Mouse (Mus musculus) hindbrain, postnatal 0 days (tissue): ENCODE data around the gene Sh3gl1. TPM values are rescaled to one million over a fixed set of nuclear protein-coding genes. Genes with fewer than 3 reads are reported as not detected.

ENCODE experiments used
- ATAC-seq: fragments of 200-750 bp; cut with Nextera tagmentation; 2 replicates; pipeline ENCODE4 v1.8.0; 2017; ENCODE audit warnings: mild to moderate bottlenecking, moderate TSS enrichment, moderate library complexity
- DNase-seq: peaks from one replicate; pipeline ENCODE4 v3.0.0-alpha.2; 2015; ENCODE audit warnings: low spot score
- H3K27ac ChIP-seq: fragments of 300-500 bp; sonication (generic); 2 replicates; pipeline ENCODE4 v1.5.1; 2014; ENCODE audit warnings: mild to moderate bottlenecking
- H3K27me3 ChIP-seq: fragments of 300-500 bp; sonication (generic); 2 replicates; pipeline ENCODE4 v1.6.1; 2014; ENCODE audit warnings: low read length, mixed read lengths; ENCODE audit not compliant: insufficient read depth
- H3K36me3 ChIP-seq: fragments of 300-500 bp; sonication (generic); 2 replicates; pipeline ENCODE4 v1.6.1; 2014; ENCODE audit warnings: low read length, mixed read lengths; ENCODE audit not compliant: insufficient read depth
- H3K4me1 ChIP-seq: fragments of 300-500 bp; sonication (generic); 2 replicates; pipeline ENCODE4 v1.6.1; 2014; ENCODE audit warnings: antibody characterized with exemption, low read length, mixed read lengths; ENCODE audit not compliant: insufficient read depth
- H3K4me2 ChIP-seq: fragments of 300-500 bp; sonication (generic); 2 replicates; pipeline ENCODE4 v1.6.1; 2014; ENCODE audit warnings: low read depth, mild to moderate bottlenecking, low read length, moderate library complexity, mixed read lengths
- H3K4me3 ChIP-seq: fragments of 300-500 bp; sonication (generic); 2 replicates; pipeline ENCODE4 v1.5.1; 2014; ENCODE audit warnings: low read length
- H3K9ac ChIP-seq: fragments of 300-500 bp; sonication (generic); replicated peaks from 2 replicates; pipeline ENCODE4 v1.6.1; 2014; ENCODE audit warnings: mild to moderate bottlenecking, low read length, moderate library complexity, mixed read lengths
- H3K9me3 ChIP-seq: fragments of 300-500 bp; sonication (generic); 2 replicates; pipeline ENCODE4 v1.6.1; 2016; ENCODE audit warnings: low read length, mixed read lengths
- CTCF ChIP-seq: IDR thresholded peaks from 2 replicates; pipeline ENCODE4 v1.5.1; 2016; ENCODE audit warnings: antibody characterized with exemption, control low read depth, low read depth
- WGBS: fragments of 180-500 bp; shearing (Covaris S2); extraction: QIAGEN DNeasy Blood & Tissue Kit; methylation state at CpG from one replicate; pipeline ENCODE4 v1.1.7; 2014; 5-methylcytosine and 5-hydroxymethylcytosine counted together
- polyA plus RNA-seq: library from polyadenylated mRNA; unstranded; fragments of >200 nt; fragmentation: Nextera tagmentation; extraction: Ambion mirVana; gene quantifications from 2 replicates; pipeline ENCODE4 v1.2.1, GENCODE M21; 2015
- total RNA-seq: library from RNA; depleted of rRNA; stranded (reverse); fragments of >200 nt; gene quantifications from 2 replicates; pipeline ENCODE4 v1.2.3, GENCODE M21; 2014

Gene Sh3gl1
- total and polyA plus RNA-seq, 2 experiments from 2014 or later, result 79.5 to 84.5 TPM

DNA sequence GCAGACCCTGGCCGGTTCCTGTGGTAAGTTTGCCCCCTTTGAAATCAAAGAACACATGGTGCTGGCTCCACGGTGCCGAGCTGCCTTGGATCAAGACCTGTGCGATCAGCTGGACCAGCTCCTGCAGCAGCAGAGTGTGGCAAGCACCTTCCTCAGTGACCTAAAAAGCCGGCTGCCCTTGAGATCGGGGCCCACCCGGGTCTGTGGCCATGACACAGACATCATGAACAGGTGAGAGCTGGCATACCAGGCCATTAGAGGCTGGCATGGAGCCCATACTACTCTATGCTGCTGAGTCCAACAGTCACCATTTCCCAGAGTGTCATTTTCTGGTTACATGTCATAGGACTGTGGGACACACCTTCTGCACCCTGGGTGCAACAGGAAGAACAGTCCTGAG lies 25.6 kb upstream of the Sh3gl1 start:
- no peak overlapping the region for H3K27ac ChIP-seq
- no peak for TF ChIP-seq CTCF
- no peaks in the 10 kb centered on the region for H3K4me1 ChIP-seq
- peaks cover 33% of the 10 kb centered on the region for H3K36me3 ChIP-seq
- no peaks in the 10 kb centered on the region for H3K9me3 ChIP-seq
- ATAC-seq (no peak), DNase-seq (no peak)
- H3K4me2 ChIP-seq, result no peak overlapping the region
- WGBS, result 94% methylated on average over 7 of the region's 7 CpGs
- no peak overlapping the region for H3K9ac ChIP-seq
- H3K27me3 ChIP-seq, result no peaks in the 10 kb centered on the region
- H3K4me3 ChIP-seq, result no peak overlapping the region

DNA sequence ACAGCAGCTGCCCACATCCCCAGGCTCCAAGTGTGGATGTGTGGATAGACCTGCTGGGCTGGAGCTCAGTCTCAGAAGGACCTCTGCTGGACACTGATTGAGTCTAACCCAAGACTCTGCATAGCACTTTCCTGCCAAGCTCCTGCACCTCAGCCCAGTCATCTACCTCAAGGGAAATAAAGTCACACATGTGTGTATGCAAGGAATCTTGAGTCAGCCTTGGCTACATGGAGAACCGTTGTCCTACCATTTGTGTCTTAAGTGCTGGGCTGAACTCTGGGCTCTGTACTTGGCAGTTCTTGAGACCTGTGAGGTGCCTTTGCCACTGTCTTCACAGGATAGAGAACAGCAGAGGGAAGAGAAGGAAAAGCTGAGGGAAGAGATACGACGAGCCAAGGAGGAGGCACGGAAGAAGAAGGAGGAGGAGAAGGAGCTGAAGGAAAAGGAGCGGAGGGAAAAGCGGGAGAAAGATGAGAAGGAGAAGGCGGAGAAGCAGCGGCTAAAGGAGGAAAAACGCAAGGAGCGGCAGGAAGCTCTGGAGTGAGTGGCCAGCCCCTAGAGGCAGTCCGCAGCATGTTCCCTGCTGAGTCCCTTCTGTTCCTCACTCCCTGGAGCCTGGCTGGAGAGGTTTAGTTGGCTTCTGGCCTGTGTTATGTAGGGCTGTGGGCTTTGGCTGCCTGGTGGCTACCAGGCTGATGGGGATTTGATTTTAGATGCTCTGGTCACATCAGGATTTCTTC lies 21.1 kb upstream of the Sh3gl1 start:
- ATAC-seq, result no peak
- Histone ChIP-seq H3K4me2 (no peak overlapping the region), H3K9ac (no peak overlapping the region), H3K36me3 (peaks cover 16% of the 10 kb centered on the region), H3K4me3 (no peak overlapping the region), H3K4me1 (no peaks in the 10 kb centered on the region), H3K27me3 (no peaks in the 10 kb centered on the region), H3K27ac (no peak overlapping the region), H3K9me3 (no peaks in the 10 kb centered on the region)
- peak; percentile 24; the same call in 1 of the 2 replicates for TF ChIP-seq CTCF
- no peak for DNase-seq
- 76% methylated on average over 11 of the region's 11 CpGs for WGBS

DNA sequence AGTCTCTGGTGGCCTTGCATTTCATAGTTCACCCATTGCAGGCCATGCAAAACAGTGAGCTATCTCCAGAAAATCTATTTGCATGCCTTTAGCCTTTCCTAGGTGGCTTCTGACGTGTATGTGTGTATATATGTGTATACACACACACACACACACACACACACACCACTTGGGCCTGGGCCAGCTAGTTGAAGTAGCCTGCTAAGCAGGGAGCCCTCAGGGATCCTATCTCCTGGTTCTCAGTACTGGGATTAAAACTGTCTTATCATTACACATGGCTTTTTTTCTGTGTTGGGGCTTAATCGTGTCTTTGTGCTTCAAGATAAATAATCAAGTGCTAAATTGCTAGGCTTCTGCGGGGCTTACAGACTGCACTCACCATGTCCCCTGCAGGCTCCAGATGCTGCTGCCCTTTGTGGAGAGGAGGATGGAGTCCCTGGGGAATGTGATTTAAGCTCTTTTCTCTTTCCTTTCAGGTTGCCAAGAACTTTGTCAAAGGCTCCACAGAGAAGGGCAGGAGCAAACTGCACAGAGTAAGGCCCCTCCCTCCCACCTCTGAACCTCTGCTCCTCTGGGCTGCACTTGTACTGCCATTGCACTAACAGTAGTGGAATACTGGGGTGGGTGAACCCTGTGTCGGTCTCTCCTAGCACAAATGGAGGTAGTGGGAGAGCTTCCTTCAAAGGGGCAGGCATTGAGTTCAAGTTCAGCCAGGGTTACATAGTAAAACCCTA lies 19.7 kb upstream of the Sh3gl1 start:
- 65% methylated on average over 4 of the region's 4 CpGs for WGBS
- H3K4me2 ChIP-seq, result no peak overlapping the region
- H3K27me3 ChIP-seq, result no peaks in the 10 kb centered on the region
- no peak for DNase-seq
- H3K4me3 ChIP-seq, result no peak overlapping the region
- no peaks in the 10 kb centered on the region for H3K4me1 ChIP-seq
- no peak overlapping the region for H3K27ac ChIP-seq
- H3K9ac ChIP-seq, result no peak overlapping the region
- no peak; the same call in 1 of the 2 replicates for ATAC-seq
- no peaks in the 10 kb centered on the region for H3K9me3 ChIP-seq
- 0 out of 2 replicates have a peak, but pooled peaks cover 8% of the 10 kb centered on the region for H3K36me3 ChIP-seq
- no peak for TF ChIP-seq CTCF

DNA sequence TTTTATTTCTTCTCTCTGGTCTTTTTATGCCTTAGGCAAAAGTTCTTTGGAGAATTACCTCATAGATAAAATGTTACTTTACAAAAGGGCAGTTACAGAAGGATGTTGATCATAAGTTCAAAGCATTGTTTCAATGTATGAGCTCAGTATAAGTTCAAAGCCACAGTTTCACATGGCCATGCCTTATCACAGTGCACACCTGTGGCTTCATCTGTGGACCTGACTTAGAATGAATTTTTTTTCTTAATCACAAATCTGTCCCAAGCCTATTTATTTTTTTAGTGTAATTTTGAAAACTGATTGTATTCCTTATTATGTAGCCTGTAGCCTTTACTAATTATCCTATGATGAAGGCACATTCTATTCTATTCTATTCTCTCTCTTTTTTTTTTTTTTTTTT lies 18.5 kb upstream of the Sh3gl1 start:
- no peak overlapping the region for H3K9ac ChIP-seq
- DNase-seq, result no peak
- no peak overlapping the region for H3K4me2 ChIP-seq
- no peaks in the 10 kb centered on the region for H3K27me3 ChIP-seq
- no peak overlapping the region for H3K27ac ChIP-seq
- H3K4me1 ChIP-seq, result no peaks in the 10 kb centered on the region
- no peak overlapping the region for H3K4me3 ChIP-seq
- H3K36me3 ChIP-seq, result 0 out of 2 replicates have a peak, but pooled peaks cover 4% of the 10 kb centered on the region
- no peak for TF ChIP-seq CTCF
- no peaks in the 10 kb centered on the region for H3K9me3 ChIP-seq
- ATAC-seq, result no peak

DNA sequence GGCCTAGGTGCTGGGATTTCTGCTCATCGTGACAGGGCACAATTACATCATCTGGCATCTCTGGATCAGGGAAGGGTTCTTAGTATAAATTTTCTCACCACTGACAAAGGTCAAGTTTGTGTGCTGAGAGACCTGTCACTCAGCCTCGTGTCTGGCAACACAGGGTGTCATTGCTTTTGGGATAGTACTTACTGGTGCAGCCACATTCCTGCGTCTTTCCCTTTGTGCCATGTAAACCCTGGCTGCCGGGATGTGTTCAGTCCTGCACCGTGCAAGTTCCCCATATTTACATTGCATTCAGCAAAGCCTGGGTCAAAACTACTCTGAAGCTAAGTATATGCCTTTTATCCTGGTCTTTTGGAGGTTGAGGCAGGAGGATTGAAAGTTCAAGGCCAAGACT lies 14.9 kb upstream of the Sh3gl1 start:
- WGBS, result 93% methylated on average over 5 of the region's 5 CpGs
- H3K27ac ChIP-seq, result no peak overlapping the region
- no peak overlapping the region for H3K4me2 ChIP-seq
- no peak overlapping the region for H3K4me3 ChIP-seq
- H3K9me3 ChIP-seq, result no peaks in the 10 kb centered on the region
- ATAC-seq (no peak), DNase-seq (no peak)
- H3K4me1 ChIP-seq, result no peaks in the 10 kb centered on the region
- no peak for TF ChIP-seq CTCF
- H3K9ac ChIP-seq, result no peak overlapping the region
- H3K36me3 ChIP-seq, result no peaks in the 10 kb centered on the region
- H3K27me3 ChIP-seq, result no peaks in the 10 kb centered on the region

DNA sequence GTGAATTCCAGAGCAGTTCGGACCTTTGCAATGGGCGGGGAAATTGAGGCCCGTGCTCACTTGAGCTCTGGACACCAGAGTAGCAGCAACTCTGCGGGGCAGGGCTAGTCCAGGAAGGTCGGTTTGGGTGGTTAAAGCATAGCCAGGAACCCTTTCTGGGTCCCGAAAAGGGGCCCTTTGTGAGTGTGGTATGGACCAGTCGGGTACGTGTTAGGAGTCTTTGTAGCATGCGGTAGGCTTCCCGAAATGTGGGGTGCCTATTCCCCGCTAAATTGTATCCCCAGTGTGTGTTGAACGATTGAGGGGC lies 4.4 kb upstream of the Sh3gl1 start:
- peak overlapping the region; percentile 94 for H3K4me2 ChIP-seq
- peaks cover 10% of the 10 kb centered on the region; the same call in 1 of the 2 replicates for H3K4me1 ChIP-seq
- no peak for TF ChIP-seq CTCF
- 0 out of 2 replicates have a peak overlapping the region, but pooled peaks have one; percentile 41 for H3K27ac ChIP-seq
- H3K4me3 ChIP-seq, result peak overlapping the region; percentile 76
- peak overlapping the region; percentile 64 for H3K9ac ChIP-seq
- H3K36me3 ChIP-seq, result no peaks in the 10 kb centered on the region
- DNase-seq, result no peak
- H3K9me3 ChIP-seq, result no peaks in the 10 kb centered on the region
- WGBS, result 3% methylated on average over 12 of the region's 12 CpGs
- no peak for ATAC-seq
- H3K27me3 ChIP-seq, result no peaks in the 10 kb centered on the region
